Mouse (Mus musculus) liver, adult (tissue): ENCODE results near the gene Nop16.

Source experiments
- GATA4 ChIP-seq: IDR thresholded peaks from 2 replicates; pipeline ENCODE4 v1.6.1; 2014; ENCODE audit warnings: mild to moderate bottlenecking, low read length; ENCODE audit not compliant: insufficient replicate concordance

The Nop16 gene

GRCm38 (mm10) chr13:54574854-54575481 is 14.9 kb downstream of the Nop16 start, which contains the start of gene Arl10:
Arl10 (plus strand) TSS chr13:54575015.
- no peak for TF ChIP-seq GATA4

GRCm38 (mm10) chr13:54572621-54573020 is 17.3 kb downstream of the Nop16 start:
- no peak for TF ChIP-seq GATA4

- no peak for TF ChIP-seq GATA4
These were observed 18.3 kb downstream of the Nop16 start for GRCm38 (mm10) chr13:54571637-54572036.

- TF ChIP-seq GATA4, result no peak
These were observed 19.2 kb downstream of the Nop16 start for GRCm38 (mm10) chr13:54570736-54571135.

- TF ChIP-seq GATA4, result no peak
These were observed 20.6 kb downstream of the Nop16 start for GRCm38 (mm10) chr13:54569282-54569681.

- TF ChIP-seq GATA4, result no peak
These were observed 21.5 kb downstream of the Nop16 start for GRCm38 (mm10) chr13:54568380-54568779.

- no peak for TF ChIP-seq GATA4
These were observed 24.1 kb downstream of the Nop16 start for GRCm38 (mm10) chr13:54565594-54566345.

- no peak; the same call in 1 of the 2 replicates for TF ChIP-seq GATA4
These were observed 24.7 kb downstream of the Nop16 start, which contains the start of gene 4833439L19Rik for GRCm38 (mm10) chr13:54565201-54565581. 4833439L19Rik (minus strand) TSS chr13:54565435.

GRCm38 (mm10) chr13:54564232-54565200 is 25.4 kb downstream of the Nop16 start:
- no peak for TF ChIP-seq GATA4

- no peak for TF ChIP-seq GATA4
These were observed 27.3 kb downstream of the Nop16 start for GRCm38 (mm10) chr13:54562562-54562961.

- no peak for TF ChIP-seq GATA4
These were observed 29.3 kb downstream of the Nop16 start for GRCm38 (mm10) chr13:54560608-54561007.

- TF ChIP-seq GATA4, result no peak
These were observed 30.2 kb downstream of the Nop16 start for GRCm38 (mm10) chr13:54559656-54560055.

GRCm38 (mm10) chr13:54557652-54558051 is 32.2 kb downstream of the Nop16 start:
- TF ChIP-seq GATA4, result no peak

- no peak for TF ChIP-seq GATA4
These were observed 33.1 kb downstream of the Nop16 start for GRCm38 (mm10) chr13:54556796-54557195.

GRCm38 (mm10) chr13:54556176-54556575 is 33.7 kb downstream of the Nop16 start:
- TF ChIP-seq GATA4, result no peak

- TF ChIP-seq GATA4, result no peak
These were observed 41.9 kb downstream of the Nop16 start for GRCm38 (mm10) chr13:54548036-54548435.
